Mouse (Mus musculus) thymus, adult 2 months (tissue): ENCODE results near the gene Hapln4.

Source experiments
- CTCF ChIP-seq: fragments of 200-500 bp; IDR thresholded peaks from 2 replicates; pipeline ENCODE4 v1.5.1; 2012; ENCODE audit warnings: mild to moderate bottlenecking, control low read depth, low read length, moderate library complexity, borderline replicate concordance; ENCODE audit not compliant: control insufficient read depth, poor library complexity, insufficient read depth; ENCODE audit errors: extremely low read depth
- POLR2A ChIP-seq: fragments of 200-500 bp; IDR thresholded peaks from 2 replicates; pipeline ENCODE4 v1.6.1; 2012; ENCODE audit warnings: mild to moderate bottlenecking, low read length, control low read depth, moderate library complexity; ENCODE audit not compliant: control insufficient read depth, poor library complexity, insufficient read depth; ENCODE audit errors: extremely low read depth

DNA sequence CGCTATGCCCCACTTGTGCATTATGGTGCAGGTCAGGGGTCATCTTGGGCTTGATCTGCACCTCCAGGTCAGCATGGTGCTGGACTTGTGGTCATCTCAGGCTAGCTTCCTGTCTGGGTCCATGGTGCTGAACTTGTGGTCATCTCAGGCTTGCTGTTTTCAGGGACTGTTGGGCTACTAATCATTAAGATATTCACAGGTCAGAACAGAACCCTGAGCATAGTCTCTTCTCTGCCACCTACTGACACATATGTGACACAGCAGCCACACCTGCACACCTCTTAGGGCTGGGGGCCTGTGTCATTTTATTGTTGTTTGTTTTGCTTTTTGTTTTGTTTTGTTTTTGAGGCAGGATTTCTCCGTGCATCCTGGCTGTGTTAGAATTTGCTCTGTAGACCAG is 39.6 kb downstream of the Hapln4 start:
- TF ChIP-seq CTCF (no peak), POLR2A (no peak)
